Mouse (Mus musculus) B cell, adult 2 months (primary cell): ENCODE measurements around the gene Mettl27.
"Not testable (repeated sequence)": the region's sequence is repeated elsewhere in the genome, so short reads cannot be mapped to it uniquely, and the experiment has no call there.

Experiments
- DNase-seq, 2 experiments: peaks; one replicate each; pipeline ENCODE4 v3.0.0; 2022

Gene Mettl27

DNA sequence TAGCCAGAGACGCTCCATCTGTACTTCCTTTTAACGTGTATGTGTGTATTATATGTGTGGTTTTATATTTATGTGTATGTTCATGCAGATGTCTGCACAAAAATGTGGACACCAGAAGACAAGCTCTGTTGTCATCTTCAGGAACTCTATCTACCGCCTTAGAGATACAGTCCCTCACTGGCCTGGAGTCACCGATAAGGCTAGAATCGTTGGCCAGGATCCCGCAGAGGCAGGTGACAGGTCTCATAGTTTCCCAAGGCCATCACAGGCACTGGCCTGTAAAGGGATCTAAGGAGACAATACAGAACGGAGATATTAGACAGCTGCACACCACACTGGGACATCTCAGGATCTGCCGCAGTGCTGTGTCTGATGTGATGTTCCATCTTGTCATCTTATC lies 11.1 kb upstream of the Mettl27 start:
- no peak for DNase-seq

- DNase-seq: no peak
Measured at GRCm38 (mm10) chr5:134923141-134923540, 9.0 kb upstream of the Mettl27 start.

DNA sequence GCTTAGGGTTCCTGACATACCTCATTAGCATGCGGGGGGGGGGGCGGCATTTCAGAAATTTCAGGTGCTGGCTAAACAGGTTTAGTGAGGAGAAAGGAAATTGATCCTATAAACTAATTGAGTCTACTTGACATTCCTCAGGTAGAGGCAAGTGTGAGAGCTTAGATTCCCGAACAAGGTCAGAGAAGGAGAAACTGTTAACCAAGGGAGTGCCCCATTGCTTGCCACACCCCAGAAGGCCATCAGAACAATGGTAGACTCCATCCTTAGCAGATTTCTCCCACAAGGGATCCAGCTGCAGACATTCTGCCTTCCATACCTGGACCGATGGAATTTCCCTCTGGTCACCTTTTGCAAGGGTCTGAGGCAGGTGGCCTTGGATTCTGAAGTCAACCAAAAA lies 5.4 kb upstream of the Mettl27 start:
- DNase-seq: no peak

DNA sequence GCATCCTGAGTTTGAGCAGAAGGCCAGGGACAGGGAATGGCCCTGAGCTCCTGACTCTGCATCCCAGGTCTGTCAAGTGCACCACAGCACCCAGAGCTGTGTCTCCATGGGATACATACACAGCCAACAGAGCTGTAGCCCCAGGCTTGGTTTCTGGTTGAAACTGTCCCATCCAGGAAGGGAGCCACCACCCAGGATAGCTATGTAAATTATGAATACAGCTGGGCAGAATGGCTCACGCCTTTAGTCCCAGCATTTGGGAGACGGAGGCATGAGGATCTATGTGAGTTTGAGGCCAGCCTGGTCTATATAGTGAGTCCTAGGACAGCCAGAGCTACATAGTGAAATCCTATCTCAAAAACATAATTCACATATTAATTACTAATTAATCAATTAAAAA lies 2.2 kb upstream of the Mettl27 start:
- DNase-seq: no peak

DNA sequence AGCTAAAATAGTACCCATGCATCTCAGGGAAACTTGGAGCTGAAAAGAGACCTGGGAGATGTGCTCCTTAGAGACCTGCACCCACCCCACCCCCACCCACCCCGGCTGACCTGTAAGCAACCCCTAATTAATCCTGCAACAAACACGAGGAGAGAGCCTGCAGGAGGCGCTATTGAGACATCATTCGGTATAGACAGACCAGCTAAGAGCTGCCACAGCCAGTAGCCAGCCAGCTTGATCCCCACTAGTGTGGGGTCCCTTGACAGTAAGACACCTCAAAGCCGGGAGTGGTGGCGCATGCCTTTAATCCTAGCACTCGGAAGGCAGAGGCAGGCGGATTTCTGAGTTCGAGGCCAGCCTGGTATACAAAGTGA lies 722 bp downstream of the Mettl27 start:
- DNase-seq: peak; percentile 73 to 74

DNA sequence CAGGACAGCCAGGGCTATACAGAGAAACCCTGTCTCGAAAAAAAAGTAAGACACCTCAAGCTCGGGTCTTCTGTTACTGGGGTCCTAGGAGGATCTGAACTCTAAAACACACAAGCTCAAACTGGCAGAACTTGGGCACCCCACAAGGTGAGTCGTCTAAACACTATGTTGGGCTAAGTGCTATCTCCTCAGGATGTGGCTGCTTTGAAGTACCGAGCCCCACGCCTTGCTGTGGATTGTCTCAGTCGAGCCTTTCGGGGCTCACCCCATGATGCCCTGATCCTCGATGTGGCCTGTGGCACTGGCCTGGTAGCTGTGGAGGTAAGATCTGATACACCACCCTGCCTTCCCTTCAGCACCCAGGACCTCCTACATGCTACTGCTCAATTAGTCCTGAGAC lies 1.1 kb downstream of the Mettl27 start:
- DNase-seq: peak in 1 of 2 experiments; percentile 9

DNA sequence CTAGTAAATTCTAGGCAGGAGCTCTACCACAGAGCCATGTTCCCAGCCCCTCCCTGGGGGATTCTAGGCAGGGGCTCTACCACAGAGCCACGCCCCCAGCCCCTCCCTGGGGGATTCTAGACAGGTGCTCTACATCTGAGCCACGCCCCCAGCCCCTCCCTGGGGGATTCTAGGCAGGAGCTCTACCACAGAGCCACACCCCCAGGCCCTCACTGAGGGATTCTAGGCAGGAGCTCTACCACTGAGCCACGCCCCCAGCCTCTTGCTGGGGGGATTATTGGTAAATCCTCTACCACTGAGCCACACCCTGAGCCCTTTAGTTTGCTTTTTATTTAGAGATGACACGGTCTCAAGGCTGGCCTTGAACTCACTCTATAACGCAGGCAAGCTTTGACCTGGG lies 1.5 kb downstream of the Mettl27 start:
- peak in 1 of 2 experiments; percentile 11 for DNase-seq

DNA sequence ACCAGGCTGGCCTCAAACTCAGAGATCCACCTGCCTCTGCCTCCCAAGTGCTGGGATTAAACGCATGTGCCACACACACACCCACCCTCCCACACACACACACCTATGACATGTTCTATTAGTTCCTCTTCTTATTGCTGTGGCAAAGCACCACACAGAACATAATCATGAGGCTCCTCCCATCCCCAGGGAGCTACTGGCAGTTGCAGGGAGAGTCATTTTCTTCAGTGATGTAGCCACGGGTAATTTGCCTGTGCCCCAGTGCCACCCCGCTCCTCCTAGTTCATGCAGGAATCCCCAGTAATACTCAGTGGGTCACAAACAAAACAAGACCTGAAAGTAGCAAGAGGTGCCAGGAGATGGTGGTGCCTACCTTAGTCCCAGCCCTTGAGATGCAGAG lies 2.5 kb downstream of the Mettl27 start:
- DNase-seq: peak; percentile 56 to 67

GRCm38 (mm10) chr5:134936051-134936450 lies 3.9 kb downstream of the Mettl27 start:
- no peak for DNase-seq

DNA sequence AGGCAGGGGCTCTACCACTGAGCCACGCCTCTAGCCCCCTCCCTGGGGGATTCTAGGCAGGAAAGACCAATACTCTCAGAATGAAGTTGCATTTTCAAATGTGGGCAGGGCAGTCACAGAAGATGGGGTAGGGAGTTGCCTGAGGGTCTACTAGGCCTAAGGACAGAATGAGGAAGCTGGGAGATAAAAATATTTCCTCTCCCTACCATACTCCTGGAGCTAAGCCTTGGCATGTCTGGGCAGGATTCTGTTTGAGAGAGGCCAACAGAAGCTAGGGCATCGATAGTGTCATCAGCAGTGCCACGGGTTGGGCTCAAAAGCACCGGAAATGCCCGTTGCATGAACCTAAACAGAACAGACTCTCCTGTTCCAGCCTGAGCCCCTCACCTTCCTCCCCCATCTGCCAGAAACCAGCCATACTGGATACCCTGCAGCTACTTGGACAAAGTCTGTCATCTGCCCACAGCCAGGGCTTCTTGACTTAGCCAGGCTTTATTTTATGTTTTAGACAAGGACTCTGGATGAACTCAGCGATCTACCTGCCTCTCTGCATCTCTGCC lies 4.5 kb downstream of the Mettl27 start:
- DNase-seq: no peak

GRCm38 (mm10) chr5:134939069-134939468 lies 6.9 kb downstream of the Mettl27 start:
- no peak for DNase-seq

DNA sequence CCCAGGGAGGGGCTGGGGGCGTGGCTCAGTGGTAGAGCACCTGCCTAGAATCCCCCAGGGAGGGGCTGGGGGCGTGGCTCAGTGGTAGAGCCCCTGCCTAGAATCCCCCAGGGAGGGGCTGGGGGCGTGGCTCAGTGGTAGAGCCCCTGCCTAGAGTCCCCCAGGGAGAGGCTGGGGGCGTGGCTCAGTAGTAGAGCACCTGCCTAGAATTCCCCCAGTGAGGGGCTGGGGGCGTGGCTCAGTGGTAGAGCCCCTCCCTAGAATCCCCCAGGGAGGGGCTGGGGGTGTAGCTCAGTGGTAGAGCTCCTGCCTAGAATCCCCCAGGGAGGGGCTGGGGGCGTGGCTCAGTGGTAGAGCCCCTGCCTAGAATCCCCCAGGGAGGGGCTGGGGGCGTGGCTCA lies 7.4 kb downstream of the Mettl27 start:
- DNase-seq: not testable (repeated sequence)

- no peak for DNase-seq
Measured at GRCm38 (mm10) chr5:134941472-134942209, 9.5 kb downstream of the Mettl27 start.

DNA sequence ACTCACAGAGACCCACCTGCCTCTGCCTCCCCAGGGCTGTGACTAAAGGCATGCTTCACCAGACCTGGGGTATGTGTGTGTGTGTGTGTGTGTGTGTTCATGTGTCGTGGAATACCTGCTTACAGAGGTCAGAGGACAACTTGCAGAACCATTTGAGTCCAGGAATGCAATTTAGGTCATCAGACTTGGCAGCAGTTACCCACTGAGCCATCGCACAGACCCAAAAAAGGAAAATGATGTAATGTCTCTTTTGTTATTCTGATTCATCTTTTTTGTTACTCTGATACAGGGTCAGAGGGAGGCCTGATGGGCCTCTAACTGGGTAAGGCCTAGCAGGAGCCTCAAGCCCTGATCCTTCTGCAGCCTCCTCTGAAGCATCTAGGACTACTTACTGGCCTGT lies 10.6 kb downstream of the Mettl27 start:
- DNase-seq: no peak

GRCm38 (mm10) chr5:134944179-134944578 lies 12.0 kb downstream of the Mettl27 start:
- no peak for DNase-seq

- DNase-seq: no peak
Measured at GRCm38 (mm10) chr5:134945266-134945959, 13.2 kb downstream of the Mettl27 start.

- no peak for DNase-seq
Measured at GRCm38 (mm10) chr5:134946063-134946856, 14.1 kb downstream of the Mettl27 start.

- no peak for DNase-seq
Measured at GRCm38 (mm10) chr5:134946857-134947255, 14.7 kb downstream of the Mettl27 start, which contains the start of gene Cldn4. Cldn4 (minus strand) TSS chr5:134946934.

DNA sequence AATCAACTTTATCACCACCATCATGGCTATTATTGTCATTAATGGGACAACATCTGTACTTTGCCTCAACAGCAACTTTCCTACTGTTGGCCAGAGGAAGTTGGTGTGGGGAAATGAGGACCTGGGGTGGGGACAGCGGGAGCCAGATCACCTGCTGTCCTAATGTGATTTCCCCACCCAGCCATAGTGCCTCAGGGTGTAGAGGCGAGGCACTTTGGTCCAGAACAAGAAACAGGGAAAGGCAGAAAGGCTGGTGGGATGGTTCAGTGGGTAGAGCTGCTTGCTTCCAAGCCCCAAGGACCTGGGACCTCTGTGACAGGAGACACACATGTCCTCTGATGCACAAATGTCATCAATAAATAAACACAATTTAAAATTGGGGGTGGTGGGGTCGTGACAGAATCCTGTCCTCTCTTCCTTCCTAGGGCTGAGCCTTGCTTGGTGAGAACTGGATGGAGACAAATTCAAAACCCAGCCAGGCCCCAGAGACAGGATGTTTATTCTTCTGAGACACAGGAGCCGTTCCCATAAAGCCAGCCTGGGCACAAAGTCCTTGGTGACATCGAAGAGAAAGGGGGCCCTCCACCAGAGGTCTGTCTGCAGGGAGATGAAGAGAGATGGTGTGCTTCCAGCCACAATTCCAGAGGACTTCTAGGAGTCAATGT lies 15.4 kb downstream of the Mettl27 start:
- no peak for DNase-seq

DNA sequence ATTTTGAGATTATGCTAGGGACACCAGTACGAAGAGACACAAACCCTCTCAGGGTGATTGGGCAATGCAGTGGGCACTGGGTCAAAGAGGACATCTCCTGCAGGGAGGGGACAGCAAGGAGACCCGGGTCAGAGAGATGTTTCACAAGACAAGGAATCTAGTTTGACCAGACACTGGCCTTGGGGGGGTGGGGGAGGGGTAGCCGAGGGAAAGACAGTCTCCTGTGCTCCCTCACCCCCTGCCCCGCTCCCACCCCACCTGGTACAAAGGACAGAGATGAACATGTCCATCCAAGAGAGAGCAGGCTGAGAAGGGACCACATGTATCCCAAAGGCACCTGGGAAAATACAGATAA lies 15.9 kb downstream of the Mettl27 start:
- DNase-seq: no peak

DNA sequence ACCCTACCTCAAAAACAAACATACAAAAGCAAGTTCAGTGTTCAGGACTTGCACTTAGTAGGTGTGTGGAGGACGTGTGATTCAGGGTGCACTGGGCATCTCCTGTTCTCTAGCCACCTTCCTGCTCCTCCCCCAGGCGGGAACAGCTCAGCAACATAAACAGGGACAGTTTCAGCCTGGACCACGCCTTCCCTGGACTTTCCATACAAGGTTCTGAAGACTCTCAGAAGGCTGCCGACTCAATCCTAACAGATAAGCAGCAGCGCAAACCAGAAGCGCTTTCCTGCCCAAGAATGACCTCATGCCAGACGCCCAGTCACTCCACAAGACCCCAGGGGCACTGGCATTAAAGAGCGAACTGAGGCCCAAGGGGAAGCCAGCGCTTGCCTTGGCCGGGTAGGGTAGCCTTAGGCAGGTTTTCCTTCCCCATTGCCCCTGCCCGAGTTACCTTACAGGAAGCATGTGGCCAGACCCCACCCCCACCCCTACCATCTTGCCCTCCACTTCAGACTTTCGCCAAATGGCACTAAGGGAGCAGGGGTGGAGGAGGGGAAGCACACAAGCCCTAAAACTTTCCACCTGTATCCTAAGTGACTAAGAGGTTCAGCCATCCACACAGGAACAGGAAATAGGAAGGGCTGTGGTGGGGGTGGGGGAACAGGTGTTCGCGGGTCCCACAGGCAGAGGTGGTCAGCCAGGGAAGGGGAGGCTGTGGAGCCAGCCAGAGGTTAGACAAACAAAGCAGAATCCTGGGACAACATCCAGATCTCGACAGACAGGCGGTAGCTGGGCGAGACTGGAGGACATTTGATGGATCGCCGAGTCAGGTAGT lies 19.1 kb downstream of the Mettl27 start:
- DNase-seq: no peak

DNA sequence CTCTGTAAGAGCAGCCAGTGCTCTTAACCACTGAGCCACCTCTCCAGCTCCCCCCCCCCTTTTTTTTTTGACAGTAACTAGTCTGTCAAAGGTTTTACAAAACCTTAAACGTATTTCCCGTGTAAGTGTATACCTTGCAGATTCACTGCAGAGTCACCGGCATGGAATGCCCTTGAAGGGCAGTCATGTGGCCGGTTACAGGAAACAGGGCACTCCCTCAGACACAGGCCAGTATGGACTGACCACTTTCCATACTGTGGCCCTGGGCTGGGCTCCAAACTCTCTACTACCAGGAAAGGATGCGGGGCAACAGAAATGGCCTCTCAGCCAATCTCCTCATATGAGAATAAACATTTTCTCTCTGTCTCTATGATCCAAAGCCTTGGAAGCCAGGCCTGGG lies 23.3 kb downstream of the Mettl27 start:
- DNase-seq: no peak
